8 mouse cellular contexts compared by ENCODE assay signal in the genomic region with DNA sequence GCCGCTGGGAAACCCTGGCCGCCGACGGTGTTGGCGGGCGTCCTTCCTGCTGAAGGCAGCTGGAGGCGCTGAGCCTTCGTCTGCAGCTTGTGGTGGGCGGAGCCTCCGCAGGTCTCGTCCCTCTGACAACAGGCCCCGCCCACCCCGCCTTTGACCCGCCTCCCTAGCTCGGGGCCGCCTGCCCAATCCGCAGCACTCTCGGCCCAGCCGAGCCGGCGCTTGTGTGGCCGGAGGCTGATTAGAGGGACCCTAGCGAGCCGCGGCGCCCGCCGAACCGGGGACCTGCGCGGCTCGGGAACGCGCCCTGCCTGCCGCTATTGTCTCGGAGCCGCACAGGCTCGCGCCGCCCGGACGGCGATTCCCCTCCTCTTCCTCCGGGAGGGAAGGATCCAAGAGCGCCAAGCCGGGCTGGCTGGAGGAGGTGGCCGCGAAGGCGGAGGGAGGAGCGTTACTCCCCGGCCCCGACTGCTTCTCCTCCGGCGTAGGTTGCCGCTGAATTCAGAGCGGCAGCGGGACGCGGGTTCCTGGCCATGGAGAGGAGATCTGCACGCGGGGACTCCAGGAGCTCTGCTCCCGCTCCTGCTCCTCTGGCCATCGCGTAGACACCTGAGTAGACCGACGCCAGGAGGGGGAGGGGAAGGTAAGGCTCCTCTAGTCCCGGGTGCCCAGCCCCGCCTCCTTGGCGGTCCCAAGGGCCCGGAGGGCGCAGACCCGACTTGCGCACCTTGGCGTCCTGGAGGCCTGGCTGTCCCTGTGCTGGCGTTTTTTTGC. TPM values are rescaled to one million over a fixed set of nuclear protein-coding genes. Genes with fewer than 3 reads are reported as not detected.
DNase-seq lines count a peak whose midpoint lies in the region; ATAC-seq lines count a peak whose summit lies in the region.

Gene Cemip2 (plus strand): TSS at position 196 of the 771 bp plus-strand sequence.

- peak; percentile 95 to 96 for DNase-seq in adrenal gland, adult 18-20 months (ENCODE audit: low spot score in 2 of 2)
- DNase-seq in embryo, embryonic 10.5 days (ENCODE audit: low spot score) = peak; percentile 96
- peak; percentile 97 for DNase-seq in gastrocnemius, postnatal 14 days
- peak; percentile 93 to 98 for DNase-seq in left cerebral cortex, postnatal 10 days (ENCODE audit: extremely low spot score in 1 of 2, low spot score in 2 of 2)
- peak; percentile 96 to 97 for DNase-seq in right cerebral cortex, postnatal 10 days (ENCODE audit: low spot score in 2 of 2)
- DNase-seq in urinary bladder, postnatal 14 days (ENCODE audit: low spot score) = peak; percentile 98

- peak; percentile 89 for ATAC-seq in inflammation-experienced regulatory T-cells, adult 6 months
- peak; percentile 86 for ATAC-seq in megakaryocyte progenitor cell, adult 5-6 weeks (replicated peaks; ENCODE audit: poor library complexity)

- intact Hi-C loops in gastrocnemius, postnatal 14 days (cut with DNase I; ENCODE audit: low total_unique reads) = loop anchor here (10.0 kb wide), 1 partner anchor 166 kb away; no protein-coding TSS in a partner anchor
- intact Hi-C loops in left cerebral cortex, postnatal 10 days (cut with DNase I) = loop anchor here (10.0 kb wide), 2 partner anchors 166 to 526 kb away; no protein-coding TSS in a partner anchor

RNA-seq across cellular contexts. Expression of gene Cemip2, which starts in this region (rescaled TPM):
- 10 to 100 TPM; 12.7 to 15.6 TPM for total RNA-seq in adrenal gland, adult 18-20 months (2021)
- 1 to 10 TPM; 6.4 to 7.7 TPM for total RNA-seq in gastrocnemius, postnatal 14 days (2021)
- 10 to 100 TPM in 1 of 3 experiments, 1 to 10 TPM in 2; 6.4 to 12.7 (median 6.6) TPM for polyA plus RNA-seq in inflammation-experienced regulatory T-cells, adult 6 months (2017; shearing (Covaris generic))
- total RNA-seq in left cerebral cortex, postnatal 10 days (2021) = 10 to 100 TPM; 17.2 TPM
- 11.6 and 11.8 TPM in 2 replicates for total RNA-seq in megakaryocyte progenitor cell, adult 5-6 weeks (2015)
- total RNA-seq in megakaryocyte progenitor cell, adult 5-6 weeks (2017) = 21.6 and 21.7 TPM in 2 replicates

Comparison
In these comparisons a context has a peak if more than half of its experiments do, and no peak if none do; other contexts are left out.
1. Peak in every context shown above with its lines: DNase-seq and ATAC-seq.